Comparison of ENCODE assay signal across 9 mouse cellular contexts in the genomic region with DNA sequence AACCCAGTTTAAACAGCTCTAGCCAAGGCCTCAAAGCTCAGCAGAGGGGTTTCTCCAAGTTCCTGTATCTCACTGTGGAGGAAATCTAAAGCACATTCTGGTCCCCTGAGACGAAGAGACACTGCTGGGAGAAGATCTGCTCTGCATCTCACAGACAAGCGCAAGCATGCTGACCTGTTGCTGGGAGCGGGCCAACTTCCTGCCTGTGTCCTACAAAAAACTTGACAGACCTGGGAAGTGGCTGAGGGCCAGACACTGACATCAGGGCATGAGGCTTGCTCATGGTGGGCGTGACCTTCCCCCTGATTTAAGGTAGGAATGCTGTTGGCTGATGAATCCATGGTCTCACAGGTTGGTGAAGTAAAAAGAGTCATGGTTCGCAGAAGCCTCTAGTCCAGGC.
DNase-seq lines count a peak whose midpoint lies in the region; ATAC-seq lines count a peak whose summit lies in the region.
"Had no signal": no experiment of that assay in that cellular context is flagged by ENCODE, and none has a peak within 500 bp of the region (broad histone marks: within the 10 kb centered on the region; RNA-seq: fewer than 3 reads in every experiment).

No protein-coding gene starts in this region.

- intact Hi-C loops in heart, postnatal 36 days (cut with DNase I) = no loop called here

- H3K36me3 ChIP-seq in embryonic facial prominence, embryonic 14.5 days (ENCODE audit: control insufficient read depth, insufficient read depth, low read length) = no peaks in the 10 kb centered on the region
- H3K36me3 ChIP-seq in embryonic facial prominence, embryonic 10.5 days (replicated peaks) = no peaks in the 10 kb centered on the region

- no peaks in the 10 kb centered on the region for H3K27me3 ChIP-seq in embryonic facial prominence, embryonic 14.5 days (replicated peaks; ENCODE audit: control insufficient read depth, insufficient read depth, low read length)
- H3K27me3 ChIP-seq in embryonic facial prominence, embryonic 10.5 days (replicated peaks; ENCODE audit: low read depth, poor library complexity, severe bottlenecking) = no peaks in the 10 kb centered on the region

- no peak overlapping the region for H3K27ac ChIP-seq in embryonic facial prominence, embryonic 14.5 days (replicated peaks; ENCODE audit: low read depth, low read length)
- H3K27ac ChIP-seq in embryonic facial prominence, embryonic 10.5 days (replicated peaks) = no peak overlapping the region

- peak; percentile 67 for DNase-seq in embryonic facial prominence, embryonic 14.5 days (ENCODE audit: low spot score)
- DNase-seq in embryonic facial prominence, embryonic 10.5 days (ENCODE audit: low spot score) = no peak
- DNase-seq in urinary bladder, postnatal 25 days (ENCODE audit: low spot score) = peak; percentile 9
- DNase-seq in urinary bladder, adult 2 months (ENCODE audit: low spot score) = no peak
- DNase-seq in heart, postnatal 36 days = peak; percentile 17 to 40
- DNase-seq in yolk sac, embryonic 10.5 days (ENCODE audit: low spot score) = peak; percentile 7
- DNase-seq in layer of hippocampus, postnatal 14 days (ENCODE audit: low spot score in 2 of 2) = no peak
- DNase-seq in right cerebral cortex, adult 2 months (ENCODE audit: low spot score in 2 of 2) = no peak

- no peak overlapping the region for H3K9ac ChIP-seq in embryonic facial prominence, embryonic 14.5 days (ENCODE audit: low read depth, low read length)

- no peak for ATAC-seq in embryonic facial prominence, embryonic 14.5 days (ENCODE audit: low read depth)

- 0 out of 2 replicates have a peak, but pooled peaks cover 2% of the 10 kb centered on the region for H3K4me1 ChIP-seq in embryonic facial prominence, embryonic 14.5 days (ENCODE audit: control insufficient read depth, insufficient read depth, low read length)
- peaks cover 12% of the 10 kb centered on the region for H3K4me1 ChIP-seq in embryonic facial prominence, embryonic 10.5 days

- H3K4me2 ChIP-seq in embryonic facial prominence, embryonic 14.5 days (ENCODE audit: low read depth, low read length) = no peak overlapping the region
- H3K4me2 ChIP-seq: liver, embryonic 11.5 days had no signal

- H3K4me3 ChIP-seq in embryonic facial prominence, embryonic 14.5 days (ENCODE audit: low read depth, low read length) = no peak overlapping the region
- no peak overlapping the region for H3K4me3 ChIP-seq in embryonic facial prominence, embryonic 10.5 days

- H3K9me3 ChIP-seq in embryonic facial prominence, embryonic 14.5 days (ENCODE audit: control insufficient read depth, low read length) = no peaks in the 10 kb centered on the region
- no peaks in the 10 kb centered on the region for H3K9me3 ChIP-seq in embryonic facial prominence, embryonic 10.5 days

- 63% methylated on average over 5 of the region's 5 CpGs for WGBS in embryonic facial prominence, embryonic 14.5 days
- WGBS in embryonic facial prominence, embryonic 10.5 days = 76% methylated on average over 5 of the region's 5 CpGs

Comparison
In these comparisons a context has a peak if more than half of its experiments do, and no peak if none do; other contexts are left out.
1. DNase-seq: peak in embryonic facial prominence, embryonic 14.5 days (single experiment), urinary bladder, postnatal 25 days (single experiment), heart, postnatal 36 days (2 of 2) and yolk sac, embryonic 10.5 days (single experiment); none in embryonic facial prominence, embryonic 10.5 days (single experiment), urinary bladder, adult 2 months (single experiment), layer of hippocampus, postnatal 14 days (0 of 2) and right cerebral cortex, adult 2 months (0 of 2).